Mouse (Mus musculus) kidney, adult 2 months (tissue): ENCODE data around the gene AA467197.

Experiments used
- CTCF ChIP-seq: fragments of 200-500 bp; conservative IDR thresholded peaks from 2 replicates; pipeline ENCODE4 v1.5.1; 2011; ENCODE audit warnings: low read depth, mild to moderate bottlenecking, control low read depth, low read length, moderate library complexity, mixed read lengths; ENCODE audit not compliant: insufficient read depth, insufficient read length
- POLR2A ChIP-seq: fragments of 200-500 bp; IDR thresholded peaks from one replicate; pipeline ENCODE4 v1.6.1; 2011; ENCODE audit warnings: low read depth, low read length, control low read depth

- TF ChIP-seq CTCF (no peak), POLR2A (no peak)
These were observed 23.0 kb downstream of the AA467197 start for GRCm38 (mm10) chr2:122659825-122660224.
